Mouse (Mus musculus) thymus, postnatal 4 days (tissue): ENCODE data around the gene Samt1.
A peak's percentile ranks its signal among the peaks of the same experiment; 100 is the strongest.
"Not testable (repeated sequence)": the region's sequence is repeated elsewhere in the genome, so short reads cannot be mapped to it uniquely, and the experiment has no call there.

Source experiments
- DNase-seq: peaks from one replicate; pipeline ENCODE4 v3.0.0; 2021

The Samt1 gene

GRCm38 (mm10) chrX:154012540-154012939 lies at the start of gene Samt1:
Samt1 (minus strand) TSS chrX:154012640.
- DNase-seq, result not testable (repeated sequence)

DNA sequence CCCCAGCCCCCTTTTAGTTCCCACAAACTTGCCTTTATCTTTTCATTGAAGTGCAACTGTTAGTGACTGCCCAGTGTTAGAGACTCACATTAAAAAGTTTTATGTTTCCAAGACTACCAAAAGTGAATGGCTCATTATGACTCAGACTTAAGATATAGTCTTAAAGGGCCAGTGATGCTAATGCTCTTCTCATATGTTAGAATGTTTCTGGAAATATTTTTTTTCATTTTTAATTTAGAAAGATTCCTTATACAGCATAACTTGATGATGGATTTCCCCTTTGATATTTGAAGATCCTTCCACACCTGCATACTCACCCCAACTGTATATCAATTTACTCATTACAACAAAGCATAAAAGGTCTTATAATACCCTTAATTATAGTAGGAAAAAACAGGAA lies 42.5 kb upstream of the Samt1 start, which contains the start of gene Gm10057:
Gm10057 (minus strand) TSS at position 101 of the 400 bp plus-strand sequence.
- not testable (repeated sequence) for DNase-seq

DNA sequence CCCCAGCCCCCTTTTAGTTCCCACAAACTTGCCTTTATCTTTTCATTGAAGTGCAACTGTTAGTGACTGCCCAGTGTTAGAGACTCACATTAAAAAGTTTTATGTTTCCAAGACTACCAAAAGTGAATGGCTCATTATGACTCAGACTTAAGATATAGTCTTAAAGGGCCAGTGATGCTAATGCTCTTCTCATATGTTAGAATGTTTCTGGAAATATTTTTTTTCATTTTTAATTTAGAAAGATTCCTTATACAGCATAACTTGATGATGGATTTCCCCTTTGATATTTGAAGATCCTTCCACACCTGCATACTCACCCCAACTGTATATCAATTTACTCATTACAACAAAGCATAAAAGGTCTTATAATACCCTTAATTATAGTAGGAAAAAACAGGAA lies 21.3 kb upstream of the Samt1 start, which contains the start of gene 4921511M17Rik:
4921511M17Rik (minus strand) TSS at position 101 of the 400 bp plus-strand sequence.
- DNase-seq, result not testable (repeated sequence)

DNA sequence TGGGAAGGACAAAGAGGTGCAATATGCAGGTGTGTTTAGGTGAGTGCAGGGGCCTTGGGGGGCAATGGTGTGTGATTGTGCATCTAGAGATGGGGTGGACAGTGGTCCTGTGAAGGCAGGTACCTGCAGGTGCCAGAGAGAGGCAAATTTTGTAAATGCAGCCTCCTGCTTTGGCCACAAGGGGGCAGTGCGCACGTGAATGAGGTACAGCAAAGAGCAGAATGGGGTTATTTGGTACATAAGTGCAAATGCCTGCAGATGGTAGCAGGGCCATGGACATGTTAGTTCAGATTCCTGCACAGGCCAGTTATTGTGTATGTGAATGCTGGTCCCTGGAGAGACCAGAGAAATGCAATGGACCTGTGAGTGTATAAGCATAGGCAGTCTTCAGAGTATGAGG lies 35.5 kb downstream of the Samt1 start:
- not testable (repeated sequence) for DNase-seq

DNA sequence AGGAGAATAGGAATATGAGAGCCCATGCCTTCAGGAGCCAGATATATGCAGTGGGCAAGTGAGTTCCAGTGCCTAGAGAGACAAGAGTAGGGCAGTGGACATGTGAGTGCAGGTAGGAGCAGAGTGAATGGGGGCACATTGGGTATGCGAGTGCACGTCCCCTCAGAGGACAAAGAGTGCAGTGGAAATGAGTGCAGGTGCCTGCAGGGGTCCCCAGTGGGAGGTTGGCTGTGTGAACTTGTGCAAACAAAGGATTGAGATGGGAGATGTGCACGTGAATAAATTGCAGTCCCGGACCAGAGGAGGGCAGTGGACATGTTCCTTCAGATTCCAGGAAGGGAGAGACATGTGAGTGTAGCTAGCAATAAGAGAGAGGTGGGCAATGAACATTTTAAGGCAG lies 36.0 kb downstream of the Samt1 start:
- DNase-seq, result not testable (repeated sequence)

DNA sequence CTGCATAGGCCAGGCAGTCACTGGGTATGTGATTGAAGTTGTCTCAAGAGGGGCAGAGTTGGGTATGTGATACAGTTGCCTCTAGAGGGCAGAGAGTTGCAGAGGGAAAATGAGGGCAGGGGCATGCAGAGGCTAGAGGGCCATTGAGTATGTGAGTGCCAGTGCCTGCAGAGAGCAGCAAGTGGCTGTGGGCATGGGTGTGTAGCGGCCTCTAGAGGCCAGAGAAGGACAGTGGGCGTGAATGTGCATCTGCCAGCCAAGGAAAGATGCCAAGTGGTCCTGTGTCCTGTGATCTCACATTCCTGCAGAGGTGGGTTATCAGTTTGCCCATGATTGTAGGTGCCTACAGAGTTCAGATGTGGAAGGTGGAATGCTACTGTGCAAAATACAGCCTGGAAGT lies 38.0 kb downstream of the Samt1 start:
- peak; percentile 43 for DNase-seq

DNA sequence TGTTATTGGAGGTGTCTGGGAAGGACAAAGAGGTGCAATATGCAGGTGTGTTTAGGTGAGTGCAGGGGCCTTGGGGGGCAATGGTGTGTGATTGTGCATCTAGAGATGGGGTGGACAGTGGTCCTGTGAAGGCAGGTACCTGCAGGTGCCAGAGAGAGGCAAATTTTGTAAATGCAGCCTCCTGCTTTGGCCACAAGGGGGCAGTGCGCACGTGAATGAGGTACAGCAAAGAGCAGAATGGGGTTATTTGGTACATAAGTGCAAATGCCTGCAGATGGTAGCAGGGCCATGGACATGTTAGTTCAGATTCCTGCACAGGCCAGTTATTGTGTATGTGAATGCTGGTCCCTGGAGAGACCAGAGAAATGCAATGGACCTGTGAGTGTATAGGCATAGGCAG lies 59.6 kb downstream of the Samt1 start:
- DNase-seq, result not testable (repeated sequence)
